Mouse (Mus musculus) ES-Bruce4 (cell line): Measurements from ENCODE around the gene Rora. TPM values are rescaled to one million over a fixed set of nuclear protein-coding genes. Genes with fewer than 3 reads are reported as not detected.

Experiments
- H3K27ac ChIP-seq: 2 replicates; pipeline ENCODE4 v1.5.1; 2012; ENCODE audit warnings: low read length, inconsistent platforms; ENCODE audit not compliant: insufficient read depth
- H3K27me3 ChIP-seq: 2 replicates; pipeline ENCODE4 v1.6.1; 2012; ENCODE audit warnings: mild to moderate bottlenecking, low read length, inconsistent platforms; ENCODE audit not compliant: control insufficient read depth, poor library complexity, insufficient read depth, severe bottlenecking
- H3K36me3 ChIP-seq: 2 replicates; pipeline ENCODE4 v1.6.1; 2012; ENCODE audit warnings: inconsistent platforms, mild to moderate bottlenecking, low read length, moderate library complexity; ENCODE audit not compliant: control insufficient read depth, poor library complexity, insufficient read depth, severe bottlenecking
- H3K4me1 ChIP-seq: one replicate; pipeline ENCODE4 v1.8.1; 2011; ENCODE audit warnings: low read length; ENCODE audit not compliant: control insufficient read depth, insufficient read depth
- H3K4me3 ChIP-seq: 2 replicates; pipeline ENCODE4 v1.5.1; 2011; ENCODE audit warnings: low read depth, mild to moderate bottlenecking, low read length
- H3K9ac ChIP-seq: 2 replicates; pipeline ENCODE4 v1.6.1; 2012; ENCODE audit warnings: low read depth, mild to moderate bottlenecking, inconsistent platforms; ENCODE audit not compliant: poor library complexity, severe bottlenecking
- H3K9me3 ChIP-seq: replicated peaks from 2 replicates; pipeline ENCODE4 v1.6.1; 2012; ENCODE audit warnings: mild to moderate bottlenecking, low read length, inconsistent platforms; ENCODE audit not compliant: control insufficient read depth, poor library complexity, insufficient read depth, severe bottlenecking
- CTCF ChIP-seq: IDR thresholded peaks from one replicate; pipeline ENCODE4 v1.8.1; 2011; ENCODE audit warnings: low read depth, low read length
- EP300 ChIP-seq: IDR thresholded peaks from 2 replicates; pipeline ENCODE4 v1.6.1; 2011; ENCODE audit warnings: low read depth, low read length; ENCODE audit not compliant: insufficient read depth
- POLR2A ChIP-seq: IDR thresholded peaks from one replicate; pipeline ENCODE4 v1.8.1; 2011; ENCODE audit warnings: low read length; ENCODE audit not compliant: insufficient read depth
- polyA plus RNA-seq: library from polyadenylated mRNA; stranded (reverse); fragments of >200 nt; gene quantifications from 2 replicates; pipeline ENCODE4 v1.2.4, GENCODE M21; 2011; ENCODE audit warnings: low read depth; ENCODE audit not compliant: missing spikeins, insufficient read depth, insufficient read length

The Rora gene
- polyA plus RNA-seq, 1 experiment, result 3.6 TPM

DNA sequence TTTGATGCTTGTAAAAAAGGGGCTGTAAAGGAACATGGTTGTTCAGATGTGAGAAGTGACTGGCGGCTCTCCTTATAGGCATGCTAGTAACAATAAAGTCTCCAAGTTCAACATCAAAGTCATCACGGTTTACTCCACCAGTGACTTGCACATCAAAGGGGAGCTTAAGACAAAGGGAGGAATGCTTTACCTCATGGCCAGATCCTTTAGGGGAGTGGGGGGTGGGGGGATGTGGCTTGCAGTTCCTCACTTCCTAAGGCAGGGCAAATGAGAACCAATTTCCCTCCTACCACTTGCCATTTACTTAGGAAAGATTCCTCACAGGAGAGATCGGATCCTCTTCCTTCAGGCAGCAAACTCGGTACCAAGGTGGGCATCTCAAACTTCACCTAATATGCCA, 648.4 kb downstream of the Rora start:
- H3K9me3 ChIP-seq, result no peaks in the 10 kb centered on the region
- no peak overlapping the region for H3K27ac ChIP-seq
- no peak overlapping the region for H3K9ac ChIP-seq
- no peak overlapping the region for H3K4me3 ChIP-seq
- H3K27me3 ChIP-seq, result no peaks in the 10 kb centered on the region
- TF ChIP-seq CTCF (no peak), POLR2A (no peak), EP300 (no peak)
- H3K4me1 ChIP-seq, result peaks cover 2% of the 10 kb centered on the region
- no peaks in the 10 kb centered on the region for H3K36me3 ChIP-seq

DNA sequence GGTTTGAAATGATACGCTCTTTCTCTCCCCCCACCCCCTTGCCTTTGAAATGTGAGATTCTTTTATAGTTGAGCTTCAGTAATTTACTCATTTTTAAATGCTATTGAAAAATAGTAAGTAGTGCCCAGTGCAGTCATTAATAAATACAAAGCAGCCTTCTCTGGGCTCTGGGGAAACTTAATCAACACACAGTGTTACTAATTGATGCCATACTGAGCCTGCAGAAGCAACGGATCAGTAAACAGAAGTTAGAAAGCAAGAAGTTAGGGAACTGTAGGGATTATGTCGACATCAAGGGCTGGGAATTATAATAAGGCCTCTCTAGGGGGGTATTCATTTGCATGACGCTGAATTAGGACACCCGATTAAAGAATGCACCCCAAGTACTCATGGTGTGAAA, 649.3 kb downstream of the Rora start:
- TF ChIP-seq EP300, result no peak
- no peak for TF ChIP-seq CTCF
- no peak for TF ChIP-seq POLR2A
- no peaks in the 10 kb centered on the region for H3K27me3 ChIP-seq
- H3K27ac ChIP-seq, result no peak overlapping the region
- no peak overlapping the region for H3K4me3 ChIP-seq
- no peaks in the 10 kb centered on the region for H3K9me3 ChIP-seq
- H3K9ac ChIP-seq, result no peak overlapping the region
- no peaks in the 10 kb centered on the region for H3K36me3 ChIP-seq
- H3K4me1 ChIP-seq, result peaks cover 2% of the 10 kb centered on the region

DNA sequence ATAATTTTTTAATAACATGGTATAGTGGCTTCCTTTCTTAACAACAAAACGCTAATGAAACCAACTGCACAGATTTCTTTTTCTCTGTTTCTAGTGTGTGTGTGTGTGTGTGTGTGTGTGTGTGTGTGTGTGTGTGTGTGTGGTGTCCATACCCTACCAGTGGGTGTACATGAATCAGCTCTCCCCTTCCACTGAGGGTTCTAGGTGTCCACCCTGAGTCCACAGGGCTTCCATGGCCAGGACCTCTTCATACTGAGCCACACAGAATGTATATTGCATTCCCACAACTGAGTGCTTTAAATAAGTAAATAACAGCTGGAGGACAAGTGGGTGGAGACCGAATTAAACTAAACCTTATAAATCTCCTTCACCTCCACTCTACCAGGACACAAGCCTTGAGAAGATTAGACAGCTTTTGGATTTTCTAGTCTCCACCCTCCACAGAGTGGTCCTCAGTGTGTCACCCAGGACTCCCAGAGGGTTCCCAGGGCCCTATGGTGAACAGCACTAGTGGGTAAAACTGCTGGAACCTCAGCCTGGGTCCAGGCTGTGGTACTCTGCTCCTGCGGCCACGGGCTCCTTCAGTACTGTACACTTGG, 649.9 kb downstream of the Rora start:
- Histone ChIP-seq H3K9ac (no peak overlapping the region), H3K4me3 (no peak overlapping the region), H3K36me3 (no peaks in the 10 kb centered on the region), H3K27ac (no peak overlapping the region), H3K9me3 (no peaks in the 10 kb centered on the region), H3K27me3 (no peaks in the 10 kb centered on the region), H3K4me1 (peaks cover 2% of the 10 kb centered on the region)
- TF ChIP-seq EP300 (no peak), CTCF (no peak), POLR2A (no peak)

DNA sequence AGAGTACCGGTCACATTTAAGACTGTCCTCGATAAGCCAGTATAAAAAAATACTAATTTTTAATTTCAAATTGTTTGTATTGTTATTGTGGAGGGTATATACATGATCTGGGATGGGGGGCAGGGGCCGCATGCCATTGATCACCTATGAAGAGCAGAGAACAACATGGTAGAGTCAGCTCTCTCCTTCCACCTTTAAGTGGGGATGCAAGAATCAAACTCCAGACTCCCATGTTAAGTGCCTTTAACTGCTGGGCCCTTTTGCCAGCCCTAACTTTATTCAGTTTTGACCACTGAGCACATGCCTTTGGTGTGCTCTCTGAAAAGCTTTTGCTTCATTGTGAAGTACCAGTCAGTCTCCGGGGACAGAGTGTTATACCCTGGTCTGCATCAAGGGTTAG, 650.4 kb downstream of the Rora start:
- no peak overlapping the region for H3K27ac ChIP-seq
- H3K4me1 ChIP-seq, result peaks cover 2% of the 10 kb centered on the region
- no peaks in the 10 kb centered on the region for H3K9me3 ChIP-seq
- TF ChIP-seq POLR2A (no peak), EP300 (no peak), CTCF (no peak)
- H3K27me3 ChIP-seq, result no peaks in the 10 kb centered on the region
- H3K4me3 ChIP-seq, result no peak overlapping the region
- H3K9ac ChIP-seq, result no peak overlapping the region
- no peaks in the 10 kb centered on the region for H3K36me3 ChIP-seq

DNA sequence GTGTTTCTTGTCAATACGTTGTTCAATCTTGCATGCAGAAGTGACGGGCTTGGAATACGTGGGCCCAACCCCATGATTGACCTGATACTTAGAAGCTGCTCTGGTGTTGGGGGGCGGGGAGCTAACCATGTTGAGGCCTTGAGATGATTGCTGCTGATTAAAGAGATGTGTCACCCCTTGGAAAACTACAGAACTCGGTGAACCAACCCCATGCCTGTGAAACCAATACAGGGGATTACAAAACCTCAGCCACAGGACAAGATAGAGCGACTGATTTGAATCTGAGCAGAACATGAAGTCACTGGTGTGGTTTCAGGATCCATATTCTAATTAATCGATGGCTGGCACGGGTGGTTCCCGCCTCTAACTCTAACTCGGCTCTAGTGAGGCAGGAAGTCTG, 650.9 kb downstream of the Rora start:
- peaks cover 2% of the 10 kb centered on the region for H3K4me1 ChIP-seq
- H3K9me3 ChIP-seq, result no peaks in the 10 kb centered on the region
- H3K27ac ChIP-seq, result no peak overlapping the region
- no peak overlapping the region for H3K4me3 ChIP-seq
- no peak for TF ChIP-seq CTCF
- TF ChIP-seq EP300, result no peak
- TF ChIP-seq POLR2A, result no peak
- H3K36me3 ChIP-seq, result no peaks in the 10 kb centered on the region
- no peaks in the 10 kb centered on the region for H3K27me3 ChIP-seq
- H3K9ac ChIP-seq, result no peak overlapping the region

DNA sequence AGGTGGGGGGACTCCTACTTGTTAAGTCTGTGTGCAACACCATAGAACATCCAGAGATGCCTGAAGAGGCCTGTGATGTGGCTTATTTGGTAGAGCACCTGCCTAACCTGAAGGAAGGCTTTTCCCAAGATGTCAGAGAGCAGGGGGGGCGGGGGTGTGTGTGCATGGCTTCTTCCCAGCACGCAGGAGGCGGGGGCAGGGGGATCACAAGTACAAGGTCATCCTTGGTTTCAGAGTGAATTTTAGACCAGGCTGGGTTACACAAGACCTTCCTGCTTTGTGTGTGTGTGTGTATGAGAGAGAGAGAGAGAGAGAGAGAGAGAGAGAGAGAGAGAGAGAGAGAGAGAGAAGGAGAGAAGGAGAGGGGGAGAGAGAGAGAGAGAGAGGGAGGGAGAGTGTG, 651.4 kb downstream of the Rora start:
- no peaks in the 10 kb centered on the region for H3K36me3 ChIP-seq
- TF ChIP-seq EP300, result no peak
- no peak for TF ChIP-seq CTCF
- TF ChIP-seq POLR2A, result no peak
- H3K27ac ChIP-seq, result no peak overlapping the region
- H3K9ac ChIP-seq, result no peak overlapping the region
- no peaks in the 10 kb centered on the region for H3K9me3 ChIP-seq
- H3K27me3 ChIP-seq, result no peaks in the 10 kb centered on the region
- H3K4me3 ChIP-seq, result no peak overlapping the region
- peaks cover 2% of the 10 kb centered on the region for H3K4me1 ChIP-seq
